Mouse (Mus musculus) layer of hippocampus, adult 2 months (tissue): ENCODE data around the gene Hmg20a. TPM values are rescaled to one million over a fixed set of nuclear protein-coding genes. Genes with fewer than 3 reads are reported as not detected.

Experiments
- DNase-seq, 2 experiments: peaks; one replicate each; pipeline ENCODE4 v3.0.0; 2022; ENCODE audit warnings: low spot score in 2 of 2
- H3K27ac ChIP-seq: fragments of 200-600 bp; 2 replicates; pipeline ENCODE4 v1.8.1; 2022
- H3K4me3 ChIP-seq: fragments of 200-600 bp; 2 replicates; pipeline ENCODE4 v1.8.1; 2022; ENCODE audit warnings: mild to moderate bottlenecking
- CTCF ChIP-seq: fragments of 200-600 bp; conservative IDR thresholded peaks from 2 replicates; pipeline ENCODE4 v1.8.1; 2022; ENCODE audit warnings: antibody characterized with exemption, mild to moderate bottlenecking, moderate library complexity
- total RNA-seq, 2 experiments: library from RNA; stranded (reverse); gene quantifications; 2 replicates each; pipeline ENCODE4 v1.2.3; 2021

Gene Hmg20a
- total RNA-seq, 2 experiments from 2014 or later, result 78.8 to 81.6 TPM

DNA sequence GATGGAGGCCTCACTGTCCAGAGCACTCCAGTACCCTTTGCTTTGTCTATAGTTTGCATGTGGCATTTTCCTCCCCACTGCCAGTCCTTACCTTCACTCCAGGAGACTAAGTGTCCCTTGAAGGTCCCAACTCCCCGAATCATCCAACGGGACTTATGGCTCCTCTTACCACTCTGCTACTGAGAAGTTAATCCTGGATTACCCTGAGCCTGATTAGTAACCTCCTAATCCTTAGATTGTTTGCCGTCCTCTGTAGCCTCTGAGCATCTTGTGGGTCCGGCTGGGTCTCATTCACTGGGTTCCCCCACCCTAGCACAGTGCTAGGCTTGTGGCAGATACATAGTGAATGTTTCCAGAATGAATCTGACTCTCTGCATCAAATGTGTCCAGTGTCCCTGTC is 109.5 kb downstream of the Hmg20a start:
- no peak overlapping the region for H3K27ac ChIP-seq
- H3K4me3 ChIP-seq, result no peak overlapping the region
- no peak for DNase-seq
- no peak for TF ChIP-seq CTCF

DNA sequence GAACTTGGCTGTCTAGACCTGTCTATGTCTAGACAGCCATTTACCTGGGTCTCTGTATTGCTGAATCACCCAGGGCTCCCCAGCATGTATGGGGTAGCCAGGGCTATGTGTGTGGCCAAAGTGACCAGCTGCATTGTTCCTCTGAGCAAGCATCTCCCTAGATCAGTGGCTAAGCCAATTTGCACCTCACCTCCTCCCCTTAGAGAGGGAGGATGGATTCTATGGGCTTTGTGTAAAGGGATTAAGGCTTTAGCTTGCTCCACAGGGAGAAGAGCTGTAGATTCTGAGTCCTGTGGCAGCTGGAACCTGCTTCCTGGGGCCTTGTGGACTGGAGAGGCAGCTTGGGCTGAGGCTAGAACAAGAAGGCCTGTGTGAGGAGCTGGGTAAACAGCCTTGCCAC is 113.6 kb downstream of the Hmg20a start:
- no peak overlapping the region for H3K4me3 ChIP-seq
- no peak for TF ChIP-seq CTCF
- no peak for DNase-seq
- no peak overlapping the region for H3K27ac ChIP-seq

DNA sequence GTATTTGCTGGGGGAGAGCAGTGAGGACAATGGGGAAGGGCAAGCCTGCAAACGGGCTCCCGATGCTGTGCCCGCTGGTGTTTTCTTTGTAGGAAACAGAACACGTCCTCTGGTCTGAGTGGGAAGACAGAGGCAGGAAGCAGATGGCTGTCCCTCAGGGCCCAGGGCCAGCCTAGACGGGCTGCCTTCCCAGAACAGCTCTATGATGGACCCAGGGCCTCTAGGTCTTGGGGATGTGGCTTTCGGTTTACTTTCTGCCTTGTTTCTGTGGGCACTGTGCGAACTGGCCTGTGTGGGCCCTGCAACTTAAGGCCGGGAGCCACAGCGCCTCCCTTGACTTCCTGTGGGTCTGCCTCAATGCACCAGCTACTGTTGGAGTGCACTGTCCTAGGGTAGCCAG is 115.5 kb downstream of the Hmg20a start:
- H3K27ac ChIP-seq, result no peak overlapping the region
- TF ChIP-seq CTCF, result no peak
- no peak for DNase-seq
- H3K4me3 ChIP-seq, result no peak overlapping the region

DNA sequence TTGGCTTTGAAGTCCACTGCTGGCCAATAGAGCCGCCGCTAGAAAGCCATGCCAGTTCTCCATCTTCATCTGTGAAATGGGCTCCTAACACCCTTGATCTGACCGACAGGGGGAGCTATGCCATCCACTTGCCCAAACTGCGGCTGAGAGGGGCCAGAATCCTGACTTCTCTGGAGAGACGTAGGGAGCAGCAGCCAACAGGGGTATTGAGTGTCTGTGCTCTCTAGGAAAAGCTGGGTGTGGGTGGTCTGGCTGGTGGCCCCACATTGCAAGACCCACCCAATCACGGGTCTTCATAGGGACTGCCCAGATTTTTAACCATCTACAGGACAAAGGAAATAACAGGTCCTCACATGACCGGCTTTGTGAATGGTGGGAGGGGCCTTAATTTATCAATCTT is 116.3 kb downstream of the Hmg20a start:
- no peak for DNase-seq
- Histone ChIP-seq H3K4me3 (no peak overlapping the region), H3K27ac (no peak overlapping the region)
- peak; percentile 45 for TF ChIP-seq CTCF

DNA sequence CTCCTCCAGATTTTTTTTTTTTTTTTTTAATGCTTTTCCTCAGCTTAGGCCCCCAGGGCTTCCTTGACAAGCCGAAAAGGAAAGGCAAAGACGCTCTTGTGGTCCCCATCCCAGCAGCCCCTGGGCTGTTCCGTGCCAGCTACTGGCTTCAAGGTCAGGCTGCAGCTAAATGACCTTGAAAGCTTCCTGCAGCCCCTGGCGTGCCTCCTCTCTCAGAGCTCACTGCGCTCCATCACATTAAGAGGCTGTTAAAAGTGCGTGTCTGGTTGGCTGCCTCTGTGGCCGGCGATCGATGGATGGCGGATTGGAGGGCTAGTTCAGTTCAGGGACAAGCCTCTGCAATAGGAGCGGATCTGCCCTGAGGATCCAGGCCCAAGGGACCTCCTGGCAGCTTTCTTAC is 117.0 kb downstream of the Hmg20a start:
- Histone ChIP-seq H3K4me3 (no peak overlapping the region), H3K27ac (no peak overlapping the region)
- DNase-seq, result no peak
- TF ChIP-seq CTCF, result no peak

DNA sequence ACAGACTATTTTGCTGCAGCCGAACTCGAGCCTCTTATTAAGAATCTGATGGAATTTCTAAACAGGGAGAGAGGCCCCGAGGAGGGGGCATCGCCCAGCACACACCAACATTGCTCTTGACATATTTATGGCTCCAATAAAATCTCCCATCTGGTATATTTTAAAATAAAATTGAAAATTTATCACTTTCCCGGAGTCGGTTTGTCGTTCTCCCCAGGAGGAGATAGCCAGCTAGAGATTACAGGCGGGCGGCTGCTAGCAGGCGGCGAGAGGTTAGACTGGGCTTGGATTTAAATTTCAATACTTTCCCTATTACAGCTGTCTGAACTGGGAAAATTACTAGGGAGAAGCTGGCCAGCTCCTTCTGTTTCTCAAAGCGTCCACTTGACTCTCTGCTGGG is 121.6 kb downstream of the Hmg20a start:
- DNase-seq, result no peak
- TF ChIP-seq CTCF, result no peak
- H3K27ac ChIP-seq, result no peak overlapping the region
- no peak overlapping the region for H3K4me3 ChIP-seq

DNA sequence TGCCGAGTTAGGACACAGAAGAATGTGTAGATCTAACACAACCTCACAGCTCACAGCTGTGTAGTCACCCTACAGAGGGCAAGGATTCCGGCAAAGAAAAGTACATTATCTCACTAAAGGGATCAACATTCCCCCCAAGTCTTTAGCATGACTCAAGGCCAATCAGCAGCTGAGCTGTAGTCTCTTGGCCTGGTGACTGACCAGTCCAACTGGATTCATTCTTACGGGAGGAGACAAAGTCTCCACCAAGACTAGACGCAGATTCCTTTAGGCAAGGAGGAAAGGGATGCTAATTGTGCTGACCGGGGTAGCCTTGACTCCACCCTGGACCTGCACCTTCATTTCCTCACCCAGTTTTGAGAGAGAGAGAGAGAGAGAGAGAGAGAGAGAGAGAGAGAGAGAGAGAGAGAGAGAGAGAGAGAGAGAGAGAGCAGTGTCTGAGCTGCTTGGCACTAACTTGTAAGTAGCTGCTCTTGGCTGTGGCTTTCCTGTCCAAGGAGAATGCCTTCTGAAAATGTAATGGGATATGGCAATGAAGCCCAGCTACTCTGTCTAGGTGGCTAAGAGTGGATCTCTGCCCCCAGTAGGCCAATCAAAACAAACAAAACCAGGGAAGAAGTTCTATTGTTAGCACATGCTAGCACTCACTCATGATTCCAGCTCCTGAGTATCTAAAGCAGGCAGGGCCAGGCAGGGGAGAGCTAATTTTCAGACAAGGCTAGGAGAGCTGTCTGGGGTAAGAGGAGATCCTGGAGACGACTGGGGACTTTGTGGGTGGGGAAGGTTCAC is 126.5 kb downstream of the Hmg20a start:
- TF ChIP-seq CTCF, result no peak
- no peak overlapping the region for H3K4me3 ChIP-seq
- H3K27ac ChIP-seq, result no peak overlapping the region
- DNase-seq, result no peak

Other genes with a start within 250 kb of the Hmg20a start
- gene Peak1, start 542 bp upstream of the Hmg20a start, total RNA-seq, result 10 to 100 TPM; 56.1 to 59.2 TPM